Mouse (Mus musculus) Patski (cell line): ENCODE results near the gene Rangap1. TPM values are rescaled to one million over a fixed set of nuclear protein-coding genes. Genes with fewer than 3 reads are reported as not detected.
"Not testable (repeated sequence)": the region's sequence is repeated elsewhere in the genome, so short reads cannot be mapped to it uniquely, and the experiment has no call there.

Experiments used
- ATAC-seq: fragments of 100-300 bp; one replicate; pipeline ENCODE4 v1.8.0; 2021
- CTCF ChIA-PET: fragments of 350-600 bp; sonication (Branson Sonifier 250); formaldehyde crosslinking; loops from one replicate; lab custom pipeline; 2022; ENCODE audit warnings: inconsistent platforms; lab: Charles Lee
- POLR2A ChIA-PET: fragments of 350-600 bp; sonication (Branson Sonifier 250); formaldehyde crosslinking; loops from one replicate; lab custom pipeline; 2022; ENCODE audit warnings: antibody characterized with exemption, inconsistent platforms; lab: Charles Lee
- DNase-seq: peaks from one replicate; pipeline ENCODE4 v3.0.0-alpha.2; 2011; ENCODE audit warnings: low read depth, low spot score
- H3K27me3 ChIP-seq: fragments of 371-371 bp; one replicate; pipeline ENCODE4 v1.5.1; 2021
- CTCF ChIP-seq: fragments of 100-300 bp; IDR thresholded peaks from one replicate; pipeline ENCODE4 v1.5.1; 2021
- in situ Hi-C: fragments of 300-500 bp; cut with MboI; formaldehyde crosslinking; loops from 3 replicates; pipeline ENCODE4 v1.11.1; 2018; ENCODE audit warnings: low pct_unique_long_range_greater_than_20kb, mixed read lengths
- polyA plus RNA-seq: library from polyadenylated mRNA; unstranded; gene quantifications from one replicate; pipeline ENCODE4 v1.2.3, GENCODE M21; 2021

The Rangap1 gene
- polyA plus RNA-seq, 1 experiment from 2014 or later, result 120 TPM

DNA sequence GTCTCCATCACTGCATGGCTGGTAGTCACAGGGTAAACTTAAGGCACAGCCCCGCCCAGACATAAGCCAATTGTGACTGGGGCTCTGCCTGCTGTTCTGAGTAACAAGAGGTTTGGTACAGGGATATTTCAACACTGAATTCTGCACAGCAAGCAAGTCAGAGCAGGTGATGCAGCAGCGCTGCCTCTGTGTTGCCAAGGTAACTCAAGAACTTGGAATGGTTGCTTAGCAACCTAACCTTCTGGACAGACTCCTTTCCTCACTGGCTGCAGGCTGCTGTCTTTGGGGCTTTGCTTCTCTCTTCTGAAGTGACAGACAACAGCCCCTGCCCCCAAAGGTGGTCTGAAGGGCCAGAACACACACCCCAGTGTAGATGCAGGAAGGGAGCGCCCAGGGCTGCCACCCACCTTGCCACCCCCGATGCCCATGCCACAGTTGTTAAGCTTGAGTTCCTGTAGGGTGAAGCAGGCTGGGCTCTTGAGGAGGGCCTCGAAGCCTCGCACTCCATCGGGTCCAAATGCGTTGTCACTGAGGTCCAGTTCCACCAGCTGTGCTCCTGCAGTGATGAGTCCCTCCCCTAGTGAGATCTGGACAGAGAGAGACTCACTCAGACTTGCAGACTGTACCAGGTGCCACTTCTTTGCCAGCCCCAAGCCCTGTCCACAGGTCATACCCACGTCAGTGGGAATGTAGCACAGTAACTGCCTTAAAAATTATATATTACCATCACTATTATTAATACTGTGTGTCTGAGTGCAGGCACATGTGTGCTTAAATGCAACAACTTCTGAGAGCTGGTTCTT, 26.8 kb downstream of the Rangap1 start:
- ChIA-PET CTCF (interaction anchor here (0.9 kb wide), 1 partner anchor 10 kb away, joined by 3 read pairs; no protein-coding TSS in a partner anchor), POLR2A (interaction anchor here (0.9 kb wide), 1 partner anchor 10 kb away, joined by 4 read pairs; no protein-coding TSS in a partner anchor)
- in situ Hi-C loops, result no loop called here
- no peak for DNase-seq
- no peak for ATAC-seq
- H3K27me3 ChIP-seq, result no peaks in the 10 kb centered on the region
- TF ChIP-seq CTCF, result no peak

DNA sequence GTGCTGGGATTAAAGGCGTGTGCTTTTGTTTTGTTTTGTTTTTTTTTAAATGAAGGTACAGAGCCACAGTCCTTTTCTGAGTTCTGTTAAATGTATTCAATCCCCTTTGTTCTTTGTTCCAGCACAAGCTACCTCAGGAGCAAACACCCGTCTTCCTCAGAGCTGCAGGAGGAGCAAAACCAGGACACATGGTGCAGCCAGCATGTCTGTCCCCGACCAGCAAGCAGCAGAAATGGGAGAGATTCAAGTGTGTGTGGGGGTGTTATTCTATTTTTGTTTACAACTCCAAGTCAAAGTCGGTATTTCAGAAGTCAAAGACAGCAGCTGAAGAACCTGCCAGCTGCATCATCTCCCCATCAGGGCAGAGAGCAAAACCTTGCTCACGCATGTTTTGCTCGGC, 31.6 kb downstream of the Rangap1 start:
- no peak for ATAC-seq
- H3K27me3 ChIP-seq, result no peaks in the 10 kb centered on the region
- CTCF ChIA-PET, result no interaction called here
- TF ChIP-seq CTCF, result no peak
- POLR2A ChIA-PET, result interaction anchor here (0.6 kb wide), 1 partner anchor 208 kb away, joined by 3 read pairs; no protein-coding TSS in a partner anchor
- no peak for DNase-seq
- in situ Hi-C loops, result no loop called here

DNA sequence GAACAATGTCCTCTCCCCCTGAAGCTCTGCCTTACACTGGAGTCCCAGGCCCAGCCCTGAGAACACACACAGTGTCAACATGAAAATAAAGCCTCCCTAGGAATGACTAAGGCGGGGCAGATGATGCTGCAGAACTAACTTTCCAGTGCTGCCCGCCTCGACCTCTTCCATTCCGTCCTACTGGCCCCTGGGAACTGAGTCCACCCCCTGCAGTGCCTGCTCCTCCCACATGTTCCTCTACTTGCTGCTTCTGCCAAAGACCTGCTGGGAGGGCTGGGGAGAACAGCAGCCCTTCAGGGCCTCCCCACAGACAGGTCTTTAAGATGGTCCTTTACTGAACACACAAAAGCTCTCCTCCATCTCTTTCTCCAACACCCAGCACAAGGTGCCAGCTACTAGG, 34.5 kb downstream of the Rangap1 start:
- no peaks in the 10 kb centered on the region for H3K27me3 ChIP-seq
- in situ Hi-C loops, result no loop called here
- no peak for TF ChIP-seq CTCF
- POLR2A ChIA-PET, result no interaction called here
- CTCF ChIA-PET, result interaction anchor here (1.5 to 1.8 kb wide), 2 partner anchors 9 to 11 kb away, joined by 5 to 7 read pairs; no protein-coding TSS in a partner anchor
- DNase-seq, result no peak
- ATAC-seq, result no peak

GRCm38 (mm10) chr15:81709686-81710085, 35.6 kb downstream of the Rangap1 start:
- no peak for ATAC-seq
- DNase-seq, result no peak
- in situ Hi-C loops, result no loop called here
- no peak for TF ChIP-seq CTCF
- H3K27me3 ChIP-seq, result no peaks in the 10 kb centered on the region
- CTCF ChIA-PET, result interaction anchor here (1.1 to 1.8 kb wide), 3 partner anchors 10 to 18 kb away, joined by 4 to 7 read pairs (median 5); no protein-coding TSS in a partner anchor
- POLR2A ChIA-PET, result interaction anchor here (1.5 kb wide), 1 partner anchor 12 kb away, joined by 6 read pairs; no protein-coding TSS in a partner anchor

GRCm38 (mm10) chr15:81708991-81709390, 36.3 kb downstream of the Rangap1 start:
- ChIA-PET POLR2A (interaction anchor here (1.5 kb wide), 1 partner anchor 12 kb away, joined by 6 read pairs; no protein-coding TSS in a partner anchor), CTCF (interaction anchor here (1.0 to 1.5 kb wide), 3 partner anchors 11 to 19 kb away, joined by 3 to 5 read pairs (median 4); no protein-coding TSS in a partner anchor)
- DNase-seq (no peak), ATAC-seq (no peak)
- in situ Hi-C loops, result no loop called here
- no peaks in the 10 kb centered on the region for H3K27me3 ChIP-seq
- no peak for TF ChIP-seq CTCF

DNA sequence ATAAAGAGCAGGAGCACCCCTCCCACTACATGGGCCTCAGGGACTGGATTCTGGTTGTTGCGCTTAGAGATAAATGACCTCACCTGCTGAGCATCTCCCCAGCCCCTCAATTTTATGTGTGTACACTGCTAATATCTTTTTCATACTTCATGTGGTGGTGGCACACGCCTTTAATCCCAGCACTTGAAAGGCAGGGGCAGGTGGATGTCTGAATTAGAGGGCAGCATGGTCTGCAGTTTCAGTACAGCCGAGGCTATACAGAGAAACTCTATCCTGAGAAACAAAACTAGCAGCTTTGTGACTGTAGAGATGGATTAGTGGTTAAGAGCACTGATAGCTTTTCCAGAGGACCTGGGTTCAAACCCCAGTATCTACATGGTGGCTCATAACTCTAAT, 42.2 kb downstream of the Rangap1 start:
- ChIA-PET POLR2A (no interaction called here), CTCF (interaction anchor here (1.6 kb wide), 1 partner anchor 9 kb away, joined by 4 read pairs; no protein-coding TSS in a partner anchor)
- in situ Hi-C loops, result no loop called here
- TF ChIP-seq CTCF, result no peak
- ATAC-seq, result no peak
- DNase-seq, result no peak
- no peaks in the 10 kb centered on the region for H3K27me3 ChIP-seq

GRCm38 (mm10) chr15:81702306-81703093, 42.8 kb downstream of the Rangap1 start:
- TF ChIP-seq CTCF, result no peak
- POLR2A ChIA-PET, result no interaction called here
- no peaks in the 10 kb centered on the region for H3K27me3 ChIP-seq
- DNase-seq (no peak), ATAC-seq (no peak)
- CTCF ChIA-PET, result interaction anchor here (0.8 to 1.7 kb wide), 3 partner anchors 8 to 15 kb away, joined by 3 to 5 read pairs (median 4); no protein-coding TSS in a partner anchor
- in situ Hi-C loops, result no loop called here

DNA sequence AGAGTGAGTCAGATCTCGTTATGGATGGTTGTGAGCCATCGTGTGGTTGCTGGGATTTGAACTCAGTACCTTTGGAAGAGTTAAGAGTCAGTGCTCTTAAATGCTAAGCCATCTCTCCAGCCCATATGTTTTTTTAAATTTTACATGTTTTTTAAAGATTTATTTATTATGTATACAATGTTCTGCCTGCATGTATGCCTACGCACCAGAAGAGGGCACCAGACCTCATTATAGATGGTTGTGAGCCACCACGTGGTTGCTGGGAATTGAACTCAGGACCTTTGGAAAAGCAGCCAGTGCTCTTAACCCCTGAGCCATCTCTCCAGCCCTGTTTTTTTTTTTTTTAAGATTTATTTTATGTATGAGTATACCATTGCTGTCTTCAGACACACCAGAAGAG, 44.0 kb downstream of the Rangap1 start:
- in situ Hi-C loops, H3K27me3 ChIP-seq, DNase-seq, ATAC-seq, POLR2A ChIA-PET: not testable (repeated sequence)
- CTCF ChIA-PET, result interaction anchor here (0.8 to 1.7 kb wide), 2 partner anchors 10 to 16 kb away, joined by 3 to 5 read pairs; no protein-coding TSS in a partner anchor

GRCm38 (mm10) chr15:81700601-81701000, 44.7 kb downstream of the Rangap1 start:
- no peak for ATAC-seq
- no peaks in the 10 kb centered on the region for H3K27me3 ChIP-seq
- no peak for DNase-seq
- ChIA-PET POLR2A (interaction anchor here (0.6 kb wide), 1 partner anchor 21 kb away, joined by 3 read pairs; no protein-coding TSS in a partner anchor), CTCF (no interaction called here)
- in situ Hi-C loops, result no loop called here
- TF ChIP-seq CTCF, result no peak

DNA sequence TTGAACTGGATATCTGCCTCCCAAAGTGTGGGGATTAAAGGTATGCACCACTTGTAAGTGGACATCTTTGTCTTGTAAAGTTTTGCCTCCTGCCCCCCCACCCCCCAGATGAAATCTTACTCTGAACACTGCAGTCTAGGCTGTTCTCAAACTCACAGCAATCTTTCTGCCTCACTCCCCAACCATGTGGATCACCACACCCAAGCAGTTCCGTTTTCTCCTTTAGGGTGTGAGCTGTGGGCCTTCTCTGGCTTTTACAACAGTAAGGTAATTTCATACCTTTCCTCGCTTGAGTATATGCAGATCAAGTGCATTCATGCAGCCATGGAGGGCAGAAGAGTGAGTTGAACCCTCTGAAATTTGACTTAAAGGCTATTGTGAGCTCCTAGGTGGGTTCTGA, 45.2 kb downstream of the Rangap1 start:
- ATAC-seq (no peak), DNase-seq (no peak)
- no peak for TF ChIP-seq CTCF
- in situ Hi-C loops, result no loop called here
- ChIA-PET CTCF (interaction anchor here (1.7 kb wide), 1 partner anchor 10 kb away, joined by 7 read pairs; no protein-coding TSS in a partner anchor), POLR2A (interaction anchor here (0.6 kb wide), 1 partner anchor 21 kb away, joined by 3 read pairs; no protein-coding TSS in a partner anchor)
- H3K27me3 ChIP-seq, result no peaks in the 10 kb centered on the region
